1 mouse cellular context compared by ENCODE assay signal in the genomic region with DNA sequence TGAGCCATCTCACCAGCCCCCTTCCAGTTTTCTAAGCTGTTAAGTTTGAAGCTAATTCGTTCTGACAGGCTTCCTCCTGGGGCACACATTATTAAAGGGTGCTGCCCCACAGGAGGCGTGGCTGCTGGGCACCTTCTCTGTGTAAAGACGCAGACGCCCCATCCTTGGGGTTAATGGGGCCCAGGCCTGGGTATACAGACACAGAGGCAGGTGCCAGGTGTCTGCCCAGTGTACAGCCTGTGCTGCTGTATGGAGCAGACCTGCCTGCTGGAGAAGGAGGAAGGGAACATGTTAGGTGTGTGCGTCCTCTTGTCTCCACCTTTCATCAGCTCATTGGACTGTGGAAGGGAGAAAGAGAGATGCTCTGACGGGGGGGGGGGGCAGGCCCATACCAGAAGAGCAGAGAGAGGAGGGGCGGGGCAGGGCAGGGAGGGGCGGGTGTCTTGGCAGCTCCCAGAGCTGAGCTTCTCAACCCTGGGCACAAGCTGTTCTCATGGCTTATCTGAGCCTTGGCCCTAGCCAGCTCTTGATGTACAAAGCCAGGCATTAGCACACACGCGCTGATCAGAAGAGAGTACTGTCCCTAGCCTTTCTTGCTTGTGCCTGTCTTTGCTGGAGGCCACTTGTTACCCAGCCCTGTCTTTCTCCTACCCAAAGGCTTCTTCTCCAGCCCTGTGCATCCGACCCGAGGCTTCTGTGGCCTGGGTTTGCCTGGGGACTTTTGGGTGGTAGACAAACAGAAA.
TF ChIP-seq lines count a peak whose summit lies in the region.

No protein-coding gene starts in this region.

TF ChIP-seq in ES-E14, 5 proteins besides CTCF, POLR2A, EP300 and RAD21 (continued from another document):
- TF ChIP-seq ZNF384 (IDR thresholded peaks at IDR 0.05; ENCODE audit: low read depth, low read length) = no peak
- TF ChIP-seq HCFC1 (IDR thresholded peaks at IDR 0.05; ENCODE audit: borderline replicate concordance, insufficient read depth, low read length) = no peak
- no peak for TF ChIP-seq MAFK (IDR thresholded peaks at IDR 0.05; ENCODE audit: insufficient read depth, low read depth, low read length)
- no peak for TF ChIP-seq ZC3H11A (IDR thresholded peaks at IDR 0.05; ENCODE audit: borderline replicate concordance, low read depth, low read length)
TF ChIP-seq in ES-E14: peak in this region for 0.
